19 mouse cellular contexts compared by ENCODE assay signal in the genomic region with DNA sequence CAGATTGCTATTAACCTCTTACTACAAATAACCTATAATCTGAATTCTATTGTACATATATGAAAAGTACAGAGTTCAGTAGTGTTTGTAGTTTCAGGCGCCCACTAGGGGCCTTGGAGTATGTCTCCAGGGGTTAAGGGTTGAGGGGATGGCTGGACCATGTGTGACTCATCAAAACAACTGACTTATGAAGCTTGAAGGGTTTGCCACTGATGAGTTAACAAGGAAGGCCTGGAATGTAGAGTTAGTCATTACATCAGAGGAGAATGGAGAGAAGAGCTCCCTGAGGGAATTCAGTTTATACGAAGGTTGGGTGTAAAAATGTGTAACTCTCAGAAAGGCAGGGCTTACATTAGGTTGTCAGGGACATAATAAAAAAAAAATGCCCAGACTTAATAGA. TPM values are rescaled to one million over a fixed set of nuclear protein-coding genes. Genes with fewer than 3 reads are reported as not detected.
DNase-seq lines count a peak whose midpoint lies in the region; ATAC-seq and TF ChIP-seq lines count a peak whose summit lies in the region.
"Had no signal": no experiment of that assay in that cellular context is flagged by ENCODE, and none has a peak within 500 bp of the region (broad histone marks: within the 10 kb centered on the region; RNA-seq: fewer than 3 reads in every experiment).

No protein-coding gene starts in this region.

- no peak for TF ChIP-seq CTCF in lung, adult 2 months (IDR thresholded peaks at IDR 0.05; ENCODE audit: insufficient read depth, low read length)

- no peak overlapping the region for H3K4me3 ChIP-seq in heart, embryonic 12.5 days
- no peak overlapping the region for H3K4me3 ChIP-seq in lung, adult 2 months (replicated peaks; ENCODE audit: extremely low read depth, low read depth, low read length)
- H3K4me3 ChIP-seq: hindbrain, embryonic 10.5 days; liver, embryonic 12.5 days had no signal

- no peak overlapping the region for H3K9ac ChIP-seq in heart, embryonic 12.5 days
- H3K9ac ChIP-seq: liver, embryonic 12.5 days had no signal

- no peak for TF ChIP-seq POLR2A in lung, adult 2 months (IDR thresholded peaks at IDR 0.05; ENCODE audit: borderline replicate concordance, extremely low read depth, low read depth, low read length)

- no peak for DNase-seq in heart, postnatal 4 days
- DNase-seq in lung, adult 2 months, result peak; percentile 1
- no peak for DNase-seq in lung, postnatal 36 days
- DNase-seq in 3T3-L1 (ENCODE audit: low read depth, low spot score), result peak; percentile 92
- DNase-seq in Muller cell, postnatal 12 days (ENCODE audit: inconsistent ontology term), result peak; percentile 72
- no peak for DNase-seq in liver
- DNase-seq in right cerebral cortex, postnatal 14 days, result no peak
- DNase-seq: cerebellum, adult 18-20 months; cerebellum, postnatal 25 days; embryo, embryonic 11 days; layer of hippocampus, adult 9-11 months; right cerebral cortex, postnatal 25 days; thymus, postnatal 36 days had no signal

- ATAC-seq in heart, embryonic 12.5 days (ENCODE audit: insufficient number of reproducible peaks, low FRiP score), result no peak
- ATAC-seq: CD4-positive, CD25-positive, alpha-beta regulatory T cell, adult 4 months; forebrain, embryonic 16.5 days; midbrain, embryonic 16.5 days had no signal

- peaks cover 4% of the 10 kb centered on the region; the same call in 1 of the 2 replicates for H3K36me3 ChIP-seq in heart, embryonic 12.5 days
- H3K36me3 ChIP-seq: hindbrain, embryonic 10.5 days; liver, embryonic 12.5 days had no signal

- peak overlapping the region; percentile 86; the same call in 1 of the 2 replicates for H3K27ac ChIP-seq in heart, embryonic 12.5 days (ENCODE audit: poor library complexity, severe bottlenecking)
- H3K27ac ChIP-seq: hindbrain, embryonic 10.5 days; liver, embryonic 12.5 days had no signal

- no peak overlapping the region for H3K4me2 ChIP-seq in heart, embryonic 12.5 days
- H3K4me2 ChIP-seq: liver, embryonic 12.5 days had no signal

- WGBS in heart, embryonic 12.5 days, result 76% methylated on average over 2 of the region's 2 CpGs
- WGBS in lung, adult 2 months, result 74% methylated on average over 2 of the region's 2 CpGs

- H3K4me1 ChIP-seq in heart, embryonic 12.5 days (replicated peaks), result peaks cover 10% of the 10 kb centered on the region; the same call in 1 of the 2 replicates
- peaks cover 17% of the 10 kb centered on the region for H3K4me1 ChIP-seq in lung, adult 2 months (ENCODE audit: control insufficient read depth, insufficient read depth, low read length)
- H3K4me1 ChIP-seq: liver, embryonic 12.5 days had no signal

- peaks cover 7% of the 10 kb centered on the region for H3K9me3 ChIP-seq in heart, embryonic 12.5 days (replicated peaks)
- H3K9me3 ChIP-seq: hindbrain, embryonic 10.5 days; liver, embryonic 12.5 days had no signal

- no peaks in the 10 kb centered on the region for H3K27me3 ChIP-seq in heart, embryonic 12.5 days (replicated peaks)
- H3K27me3 ChIP-seq: liver, embryonic 12.5 days had no signal

RNA-seq across cellular contexts. Expression of gene Aplnr, which starts 38.0 kb away (rescaled TPM):
- 8.5 and 8.6 TPM in 2 replicates for polyA plus RNA-seq in heart, embryonic 12.5 days (2016; fragmentation: Nextera tagmentation; extraction: Ambion mirVana)
- total RNA-seq in heart, postnatal 4 days (2021), result 100 to 1,000 TPM in 1 of 2 experiments, 10 to 100 TPM in 1; 85.4 to 109 TPM
- polyA plus RNA-seq in lung, adult 2 months (2012; rRNA removed), result 62.0 and 66.0 TPM in 2 replicates
- polyA plus RNA-seq: CD4-positive, CD25-positive, alpha-beta regulatory T cell, adult 4 months had no signal

RNA-seq across cellular contexts. Expression of gene Tnks1bp1, which starts 50.2 kb away (rescaled TPM):
- 33.2 and 36.6 TPM in 2 replicates for polyA plus RNA-seq in heart, embryonic 12.5 days (2016; fragmentation: Nextera tagmentation; extraction: Ambion mirVana)
- 10 to 100 TPM; 87.1 to 88.2 TPM for total RNA-seq in heart, postnatal 4 days (2021)
- polyA plus RNA-seq in lung, adult 2 months (2012; rRNA removed), result 208 and 218 TPM in 2 replicates

Comparison
In these comparisons a context has a peak if more than half of its experiments do, and no peak if none do; other contexts are left out.
1. DNase-seq: peak in lung, adult 2 months (single experiment), 3T3-L1 (single experiment) and Muller cell, postnatal 12 days (single experiment); none in heart, postnatal 4 days (single experiment), lung, postnatal 36 days (single experiment), liver (single experiment) and right cerebral cortex, postnatal 14 days (single experiment).